Mouse (Mus musculus) forebrain, embryonic 14.5 days (tissue): ENCODE results near the gene Zbtb8os. TPM values are rescaled to one million over a fixed set of nuclear protein-coding genes. Genes with fewer than 3 reads are reported as not detected.

Source experiments
- ATAC-seq: fragments of 200-750 bp; cut with Nextera tagmentation; 2 replicates; pipeline ENCODE4 v1.8.0; 2017; ENCODE audit warnings: mild to moderate bottlenecking, moderate library complexity
- DNase-seq: peaks from one replicate; pipeline ENCODE4 v3.0.0-alpha.2; 2015; ENCODE audit warnings: low spot score
- H3K27ac ChIP-seq: fragments of 300-500 bp; sonication (generic); 2 replicates; pipeline ENCODE4 v1.5.1; 2014; ENCODE audit warnings: low read depth, mild to moderate bottlenecking, control low read depth, low read length, moderate library complexity
- H3K27me3 ChIP-seq: fragments of 300-500 bp; sonication (generic); replicated peaks from 2 replicates; pipeline ENCODE4 v1.6.1; 2014; ENCODE audit warnings: low read length, control low read depth, mixed read lengths; ENCODE audit not compliant: control insufficient read depth, insufficient read depth
- H3K36me3 ChIP-seq: fragments of 300-500 bp; sonication (generic); 2 replicates; pipeline ENCODE4 v1.6.1; 2014; ENCODE audit warnings: low read length, control low read depth; ENCODE audit not compliant: control insufficient read depth, insufficient read depth
- H3K4me1 ChIP-seq: fragments of 300-500 bp; sonication (generic); 2 replicates; pipeline ENCODE4 v1.6.1; 2014; ENCODE audit warnings: antibody characterized with exemption, low read length, control low read depth; ENCODE audit not compliant: control insufficient read depth, insufficient read depth
- H3K4me2 ChIP-seq: fragments of 300-500 bp; sonication (generic); 2 replicates; pipeline ENCODE4 v1.6.1; 2014; ENCODE audit warnings: mild to moderate bottlenecking, control low read depth, low read length
- H3K4me3 ChIP-seq: fragments of 300-500 bp; sonication (generic); 2 replicates; pipeline ENCODE4 v1.5.1; 2014; ENCODE audit warnings: low read depth, low read length, control low read depth
- H3K9ac ChIP-seq: fragments of 300-500 bp; sonication (generic); 2 replicates; pipeline ENCODE4 v1.6.1; 2014; ENCODE audit warnings: mild to moderate bottlenecking, low read length, control low read depth, moderate library complexity
- H3K9me3 ChIP-seq: fragments of 300-500 bp; sonication (generic); replicated peaks from 2 replicates; pipeline ENCODE4 v1.6.1; 2016; ENCODE audit warnings: low read length, control low read depth, mixed read lengths; ENCODE audit not compliant: control insufficient read depth
- WGBS: fragments of 180-500 bp; shearing (Covaris S2); extraction: QIAGEN DNeasy Blood & Tissue Kit; methylation state at CpG from one replicate; pipeline ENCODE4 v1.1.7; 2014; 5-methylcytosine and 5-hydroxymethylcytosine counted together
- polyA plus RNA-seq: library from polyadenylated mRNA; unstranded; fragments of >200 nt; fragmentation: Nextera tagmentation; extraction: Ambion mirVana; gene quantifications from 2 replicates; pipeline ENCODE4 v1.2.1, GENCODE M21; 2014

The Zbtb8os gene
- polyA plus RNA-seq, 1 experiment from 2014 or later, result 37.1 TPM

- WGBS, result 93% methylated on average over 2 of the region's 2 CpGs
- Histone ChIP-seq H3K9me3 (no peaks in the 10 kb centered on the region), H3K4me3 (no peak overlapping the region), H3K9ac (no peak overlapping the region), H3K27me3 (no peaks in the 10 kb centered on the region), H3K4me1 (no peaks in the 10 kb centered on the region), H3K4me2 (no peak overlapping the region), H3K36me3 (no peaks in the 10 kb centered on the region), H3K27ac (no peak overlapping the region)
- DNase-seq (no peak), ATAC-seq (no peak)
Measured at GRCm38 (mm10) chr4:129295188-129295587, 40.3 kb upstream of the Zbtb8os start.

- H3K4me3 ChIP-seq, result no peak overlapping the region
- DNase-seq, result no peak
- no peak overlapping the region for H3K4me2 ChIP-seq
- WGBS, result 94% methylated on average over 7 of the region's 7 CpGs
- H3K27me3 ChIP-seq, result no peaks in the 10 kb centered on the region
- H3K27ac ChIP-seq, result no peak overlapping the region
- no peaks in the 10 kb centered on the region for H3K9me3 ChIP-seq
- no peak overlapping the region for H3K9ac ChIP-seq
- no peaks in the 10 kb centered on the region for H3K36me3 ChIP-seq
- no peaks in the 10 kb centered on the region for H3K4me1 ChIP-seq
- no peak for ATAC-seq
Measured at GRCm38 (mm10) chr4:129296066-129296465, 39.4 kb upstream of the Zbtb8os start.

GRCm38 (mm10) chr4:129297724-129298123, 37.8 kb upstream of the Zbtb8os start:
- H3K4me2 ChIP-seq, result no peak overlapping the region
- no peaks in the 10 kb centered on the region for H3K9me3 ChIP-seq
- H3K4me3 ChIP-seq, result no peak overlapping the region
- H3K4me1 ChIP-seq, result no peaks in the 10 kb centered on the region
- H3K9ac ChIP-seq, result no peak overlapping the region
- H3K27ac ChIP-seq, result no peak overlapping the region
- 88% methylated on average over 4 of the region's 4 CpGs for WGBS
- H3K27me3 ChIP-seq, result no peaks in the 10 kb centered on the region
- no peak for DNase-seq
- ATAC-seq, result no peak
- H3K36me3 ChIP-seq, result no peaks in the 10 kb centered on the region

- H3K4me1 ChIP-seq, result no peaks in the 10 kb centered on the region
- ATAC-seq (no peak), DNase-seq (peak; percentile 22)
- H3K27ac ChIP-seq, result no peak overlapping the region
- no peak overlapping the region for H3K4me3 ChIP-seq
- H3K9me3 ChIP-seq, result no peaks in the 10 kb centered on the region
- H3K4me2 ChIP-seq, result no peak overlapping the region
- H3K9ac ChIP-seq, result no peak overlapping the region
- WGBS, result 40% methylated on average over 10 of the region's 10 CpGs
- H3K27me3 ChIP-seq, result no peaks in the 10 kb centered on the region
- no peaks in the 10 kb centered on the region for H3K36me3 ChIP-seq
Measured at GRCm38 (mm10) chr4:129299121-129299520, 36.4 kb upstream of the Zbtb8os start.

- no peak overlapping the region for H3K4me3 ChIP-seq
- 80% methylated on average over 5 of the region's 5 CpGs for WGBS
- no peak for DNase-seq
Measured at GRCm38 (mm10) chr4:129303401-129303800, 32.1 kb upstream of the Zbtb8os start.

GRCm38 (mm10) chr4:129303816-129304215, 31.7 kb upstream of the Zbtb8os start:
- ATAC-seq, result no peak
- no peak overlapping the region for H3K4me2 ChIP-seq
- no peak overlapping the region for H3K4me3 ChIP-seq
- H3K9me3 ChIP-seq, result no peaks in the 10 kb centered on the region
- H3K27me3 ChIP-seq, result no peaks in the 10 kb centered on the region
- H3K4me1 ChIP-seq, result no peaks in the 10 kb centered on the region
- H3K9ac ChIP-seq, result no peak overlapping the region
- peaks cover 27% of the 10 kb centered on the region for H3K36me3 ChIP-seq
- no peak for DNase-seq
- WGBS, result 89% methylated on average over 9 of the region's 9 CpGs
- H3K27ac ChIP-seq, result no peak overlapping the region

More at GRCm38 (mm10) chr4:129303401-129303800, 32.1 kb upstream of the Zbtb8os start:
- Histone ChIP-seq H3K36me3 (peaks cover 23% of the 10 kb centered on the region), H3K9ac (no peak overlapping the region), H3K27me3 (no peaks in the 10 kb centered on the region), H3K27ac (no peak overlapping the region), H3K4me1 (no peaks in the 10 kb centered on the region), H3K9me3 (no peaks in the 10 kb centered on the region), H3K4me2 (no peak overlapping the region)
- ATAC-seq, result no peak

- H3K4me2 ChIP-seq, result no peak overlapping the region
- H3K4me1 ChIP-seq, result no peaks in the 10 kb centered on the region
- no peak overlapping the region for H3K4me3 ChIP-seq
- ATAC-seq (no peak; the same call in 1 of the 2 replicates), DNase-seq (no peak)
- H3K36me3 ChIP-seq, result peaks cover 32% of the 10 kb centered on the region
- no peaks in the 10 kb centered on the region for H3K27me3 ChIP-seq
- H3K9ac ChIP-seq, result no peak overlapping the region
- 63% methylated on average over 1 of the region's 1 CpGs for WGBS
- H3K27ac ChIP-seq, result no peak overlapping the region
- no peaks in the 10 kb centered on the region for H3K9me3 ChIP-seq
Measured at GRCm38 (mm10) chr4:129304306-129304705, 31.2 kb upstream of the Zbtb8os start.

- WGBS, result 92% methylated on average over 1 of the region's 1 CpGs
- no peak for ATAC-seq
- H3K27ac ChIP-seq, result no peak overlapping the region
- H3K27me3 ChIP-seq, result no peaks in the 10 kb centered on the region
- H3K9ac ChIP-seq, result no peak overlapping the region
- peaks cover 58% of the 10 kb centered on the region for H3K36me3 ChIP-seq
- no peaks in the 10 kb centered on the region for H3K4me1 ChIP-seq
- H3K9me3 ChIP-seq, result no peaks in the 10 kb centered on the region
- no peak for DNase-seq
- H3K4me2 ChIP-seq, result no peak overlapping the region
- H3K4me3 ChIP-seq, result no peak overlapping the region
Measured at GRCm38 (mm10) chr4:129307936-129308335, 27.6 kb upstream of the Zbtb8os start.

- Histone ChIP-seq H3K4me1 (no peaks in the 10 kb centered on the region), H3K36me3 (peaks cover 88% of the 10 kb centered on the region), H3K27me3 (no peaks in the 10 kb centered on the region), H3K4me3 (no peak overlapping the region), H3K27ac (no peak overlapping the region), H3K9me3 (no peaks in the 10 kb centered on the region), H3K9ac (no peak overlapping the region), H3K4me2 (no peak overlapping the region)
- DNase-seq (no peak), ATAC-seq (no peak)
- 84% methylated on average over 3 of the region's 3 CpGs for WGBS
Measured at GRCm38 (mm10) chr4:129313886-129314285, 21.6 kb upstream of the Zbtb8os start.
